Mouse (Mus musculus) cerebellum, adult 18-20 months (tissue): ENCODE measurements at regions not wholly inside any gene's neighbourhood (a gene's known extent, or its start where the extent isn't known, plus 50 kb on each side); places are given as distances from the start of the nearest gene placed in this dataset.

Experiments
- DNase-seq, 2 experiments: peaks; one replicate each; pipeline ENCODE4 v3.0.0; 2021

DNA sequence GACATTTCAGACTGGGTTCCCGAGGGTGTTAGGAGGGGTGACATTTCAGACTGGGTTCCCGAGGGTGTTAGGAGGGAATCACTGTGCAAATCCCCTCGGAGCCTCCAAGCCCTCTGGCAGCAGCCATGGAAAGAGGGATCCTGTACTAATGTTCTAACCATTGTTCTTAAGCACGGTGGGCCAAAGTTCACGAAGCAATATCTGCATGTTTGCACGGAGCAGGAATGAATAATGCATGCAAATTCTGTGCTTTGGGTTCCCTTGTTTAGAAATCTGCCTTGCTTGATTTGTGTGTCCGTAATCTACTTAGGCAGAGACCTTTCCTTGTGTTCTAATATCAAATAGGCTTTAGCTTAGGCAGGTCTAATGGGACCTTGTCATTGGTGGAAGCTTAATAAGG is 55.9 kb upstream of the Zfp280d start:
- no peak for DNase-seq

DNA sequence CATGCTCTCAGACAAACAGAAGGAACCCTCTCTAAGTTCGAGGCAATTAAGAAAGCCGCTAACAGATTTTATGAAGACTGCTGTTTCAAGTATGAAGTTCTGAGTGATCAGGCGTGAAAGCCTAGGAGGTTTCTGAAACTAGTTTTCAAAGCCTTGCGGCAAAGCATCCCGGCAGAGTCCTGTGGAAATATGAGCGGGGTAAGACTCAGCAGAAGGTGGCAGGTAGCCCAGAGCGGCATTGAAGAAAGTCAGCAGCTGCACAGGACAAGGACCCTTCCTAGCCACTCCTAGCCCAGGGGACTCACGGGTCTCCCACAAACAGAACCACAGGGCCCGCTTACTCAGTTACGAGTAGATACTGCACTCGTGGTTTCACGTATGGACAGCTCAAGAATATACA is 54.8 kb upstream of the Zfp280d start:
- DNase-seq = no peak

DNA sequence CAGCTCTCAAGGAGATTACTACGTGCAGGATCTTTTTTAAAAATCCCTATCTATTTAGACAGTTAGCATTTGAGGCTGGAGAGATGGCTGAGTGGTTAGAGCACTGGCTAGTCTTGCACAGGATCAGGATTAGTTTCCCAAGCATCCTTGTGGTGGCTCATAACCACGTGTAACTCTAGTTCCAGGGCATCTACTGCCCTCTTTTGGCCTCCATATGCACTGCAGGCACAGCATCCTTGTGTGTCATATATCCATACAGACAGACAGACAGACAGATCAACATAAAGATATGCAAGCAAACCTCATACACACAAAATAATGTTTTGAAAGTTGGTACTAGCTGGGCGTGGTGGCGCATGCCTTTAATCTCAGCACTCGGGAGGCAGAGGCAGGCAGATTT is 53.3 kb upstream of the Zfp280d start:
- DNase-seq = no peak
